Mouse (Mus musculus): Measurements from ENCODE around the gene Syngr3.

Gene Syngr3

DNA sequence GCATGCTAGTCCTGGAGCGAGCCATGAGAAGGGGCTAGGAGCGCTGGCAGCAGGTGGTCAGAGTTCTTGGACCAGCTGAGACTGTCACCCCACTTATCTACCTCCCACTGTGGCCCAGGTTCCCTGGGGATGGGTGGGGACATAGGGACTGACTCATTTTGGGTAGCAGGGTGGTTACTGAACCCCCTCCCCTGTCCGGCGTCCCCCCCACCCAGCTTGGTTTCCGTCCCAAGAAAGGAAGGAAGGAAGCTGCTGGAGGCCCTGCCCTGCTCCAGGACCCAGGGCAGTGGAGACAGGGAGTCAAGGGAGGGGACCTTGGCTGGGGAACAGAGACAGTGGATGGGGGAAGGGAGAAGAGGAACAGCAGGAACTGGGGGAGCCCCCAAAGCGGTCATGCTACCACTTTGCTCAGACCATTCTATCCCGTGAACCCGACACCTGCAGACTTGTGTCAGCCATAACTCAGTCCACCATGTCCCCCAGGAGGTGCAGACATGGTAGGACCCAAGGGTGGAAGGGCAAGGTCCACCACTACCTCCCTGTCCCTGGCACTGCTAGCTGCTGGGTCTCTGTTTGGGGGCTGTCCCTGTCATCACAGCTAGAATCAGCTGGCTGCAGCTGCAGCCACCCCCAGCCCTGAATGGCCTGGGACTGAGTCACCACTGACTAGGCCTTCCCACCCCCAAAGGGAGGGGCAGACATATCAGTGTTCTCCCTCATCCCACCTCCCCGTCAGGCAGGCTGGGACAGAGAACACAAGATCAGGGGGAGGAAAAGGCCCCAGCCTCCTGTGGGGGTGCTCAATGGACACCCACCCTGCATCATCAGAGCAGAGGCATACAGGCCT is 44.7 kb downstream of the Syngr3 start:
- no peak for DNase-seq (ENCODE audit: low spot score)

- no peak for DNase-seq (ENCODE audit: low spot score)
Measured at GRCm38 (mm10) chr17:24644030-24644715, 45.6 kb downstream of the Syngr3 start.

- no peak for DNase-seq (ENCODE audit: low spot score)
Measured at GRCm38 (mm10) chr17:24642791-24643343, 46.9 kb downstream of the Syngr3 start.

- no peak for DNase-seq (ENCODE audit: low spot score)
Measured at GRCm38 (mm10) chr17:24641944-24642343, 47.8 kb downstream of the Syngr3 start.

DNA sequence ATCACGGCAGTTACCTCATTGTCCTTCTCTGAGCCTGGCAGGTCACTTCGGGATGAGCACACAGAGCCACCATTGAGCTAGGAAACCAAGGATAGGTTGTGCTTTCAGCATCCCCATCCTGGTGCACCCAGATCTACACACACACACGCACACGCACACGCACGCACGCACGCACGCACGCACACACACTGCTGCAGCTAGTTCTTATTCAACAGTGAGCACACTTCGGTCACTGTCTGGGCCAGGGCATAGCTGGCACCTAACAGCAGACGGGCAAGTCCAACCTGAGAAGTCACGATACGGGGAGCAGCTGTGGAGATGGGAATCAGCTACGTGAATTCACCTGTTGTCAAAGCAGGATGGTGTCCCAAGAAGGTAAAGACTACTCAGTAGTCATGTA is 49.2 kb downstream of the Syngr3 start:
- DNase-seq (ENCODE audit: low spot score), result no peak

GRCm38 (mm10) chr17:24640119-24640518 is 49.6 kb downstream of the Syngr3 start:
- no peak for DNase-seq (ENCODE audit: low spot score)

GRCm38 (mm10) chr17:24639571-24639988 is 50.2 kb downstream of the Syngr3 start:
- DNase-seq (ENCODE audit: low spot score), result no peak

DNA sequence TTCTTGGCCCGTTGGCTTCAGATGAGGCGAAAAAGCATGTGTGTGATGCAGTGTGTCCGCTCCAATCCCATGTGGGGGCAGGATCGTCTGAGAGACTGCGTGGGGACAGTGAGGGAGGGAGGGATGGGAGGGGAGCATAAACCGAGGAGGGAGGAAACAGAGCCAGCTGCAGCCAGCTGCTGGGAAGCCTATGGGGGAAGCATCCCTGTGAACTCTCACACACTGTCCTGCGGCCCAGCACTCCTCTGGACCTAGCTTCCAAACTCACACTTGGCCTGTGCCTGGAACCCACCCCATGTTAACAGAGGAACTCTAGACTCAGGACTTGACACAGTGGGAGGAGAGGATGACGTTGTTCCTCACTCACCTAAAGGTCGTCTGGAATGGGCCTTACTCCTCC is 50.9 kb downstream of the Syngr3 start:
- no peak for DNase-seq (ENCODE audit: low spot score)

DNA sequence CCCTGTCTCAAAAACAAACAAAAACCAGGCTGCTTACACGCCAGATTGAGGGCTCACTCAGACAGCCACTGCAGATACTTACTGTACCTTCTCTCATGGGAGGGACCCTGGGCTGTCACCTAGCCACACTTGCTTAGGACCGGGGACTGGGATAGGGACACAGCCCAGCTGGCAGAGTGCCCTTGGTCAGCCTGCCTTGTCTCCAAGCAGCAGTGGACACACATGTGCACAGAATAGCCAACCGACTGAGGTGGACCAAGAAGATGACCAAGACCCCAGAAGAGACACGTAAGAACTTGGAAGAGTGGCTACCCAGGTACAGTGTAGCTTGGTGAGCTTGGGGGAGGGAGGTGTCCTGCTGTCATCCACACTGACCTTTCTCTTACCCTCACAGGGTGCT is 51.5 kb downstream of the Syngr3 start:
- DNase-seq (ENCODE audit: low spot score), result no peak

DNA sequence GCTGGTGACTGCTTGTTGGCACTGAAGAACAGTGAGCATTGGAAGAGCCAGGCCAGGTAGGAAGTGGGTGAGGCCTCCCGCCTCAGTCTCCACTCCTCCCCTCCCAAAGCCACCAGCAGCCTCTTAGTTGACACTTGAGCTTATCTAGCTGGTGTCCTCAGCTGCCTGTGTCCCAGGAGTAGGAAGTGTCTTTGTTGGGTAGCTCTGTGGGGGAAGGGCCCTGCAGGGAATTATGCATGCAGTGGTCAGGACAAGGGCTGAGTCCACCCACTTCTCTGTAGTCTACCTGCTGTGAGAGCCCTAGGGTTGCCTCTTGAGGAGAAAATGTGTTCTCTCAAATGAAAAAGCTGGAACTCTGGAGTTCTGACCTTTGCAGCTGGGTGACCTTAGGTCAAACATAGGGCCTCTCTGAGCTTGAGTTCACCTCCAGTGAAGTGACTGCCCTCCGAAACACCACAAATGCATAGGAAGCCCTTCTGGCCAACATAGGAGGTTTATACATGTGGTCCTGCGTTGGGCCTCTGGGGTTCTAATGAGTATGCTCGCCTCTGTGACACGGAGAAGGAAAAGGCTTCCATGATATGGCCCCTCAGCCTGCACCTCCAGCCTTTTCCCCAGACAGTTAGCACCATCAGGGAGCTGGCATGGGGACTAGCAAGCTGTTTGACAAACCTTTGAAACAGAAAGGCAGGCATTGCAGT is 52.8 kb downstream of the Syngr3 start:
- no peak for DNase-seq (ENCODE audit: low spot score)

- no peak for DNase-seq (ENCODE audit: low spot score)
Measured at GRCm38 (mm10) chr17:24635694-24636093, 54.1 kb downstream of the Syngr3 start.

Measured in c-Kit-positive CD71-positive TER-119-positive erythroid progenitor cells, embryonic 14.5 days (primary cell).